Mouse (Mus musculus) ES-Bruce4 (cell line): ENCODE data around the gene Mettl21a.

Experiments used
- CTCF ChIP-seq: IDR thresholded peaks from one replicate; pipeline ENCODE4 v1.8.1; 2011; ENCODE audit warnings: low read depth, low read length
- EP300 ChIP-seq: IDR thresholded peaks from 2 replicates; pipeline ENCODE4 v1.6.1; 2011; ENCODE audit warnings: low read depth, low read length; ENCODE audit not compliant: insufficient read depth

GRCm38 (mm10) chr1:64631526-64631925 lies 14.5 kb upstream of the Mettl21a start:
- no peak for TF ChIP-seq CTCF
- no peak for TF ChIP-seq EP300
